Mouse (Mus musculus) neural tube, embryonic 14.5 days (tissue): ENCODE results near the gene Pkhd1. TPM values are rescaled to one million over a fixed set of nuclear protein-coding genes. Genes with fewer than 3 reads are reported as not detected.

Source experiments
- ATAC-seq: fragments of 200-750 bp; cut with Nextera tagmentation; 2 replicates; pipeline ENCODE4 v1.8.0; 2017; ENCODE audit warnings: low read depth, mild to moderate bottlenecking, moderate TSS enrichment, moderate library complexity
- H3K27ac ChIP-seq: fragments of 300-500 bp; sonication (generic); 2 replicates; pipeline ENCODE4 v1.5.1; 2014; ENCODE audit warnings: low read depth, mild to moderate bottlenecking, control low read depth, low read length, moderate library complexity, mixed read lengths
- H3K27me3 ChIP-seq: fragments of 300-500 bp; sonication (generic); 2 replicates; pipeline ENCODE4 v1.6.1; 2014; ENCODE audit warnings: low read length; ENCODE audit not compliant: control insufficient read depth, insufficient read depth
- H3K36me3 ChIP-seq: fragments of 300-500 bp; sonication (generic); 2 replicates; pipeline ENCODE4 v1.6.1; 2014; ENCODE audit warnings: low read length, mixed read lengths; ENCODE audit not compliant: control insufficient read depth, insufficient read depth
- H3K4me1 ChIP-seq: fragments of 300-500 bp; sonication (generic); 2 replicates; pipeline ENCODE4 v1.6.1; 2014; ENCODE audit warnings: low read length; ENCODE audit not compliant: control insufficient read depth, insufficient read depth
- H3K4me2 ChIP-seq: fragments of 300-500 bp; sonication (generic); 2 replicates; pipeline ENCODE4 v1.6.1; 2014; ENCODE audit warnings: mild to moderate bottlenecking, low read depth, low read length, control low read depth
- H3K4me3 ChIP-seq: fragments of 300-500 bp; sonication (generic); 2 replicates; pipeline ENCODE4 v1.5.1; 2014; ENCODE audit warnings: low read depth, low read length, control low read depth, mixed read lengths
- H3K9ac ChIP-seq: fragments of 300-500 bp; sonication (generic); replicated peaks from 2 replicates; pipeline ENCODE4 v1.6.1; 2014; ENCODE audit warnings: low read depth, mild to moderate bottlenecking, control low read depth, low read length, mixed read lengths
- H3K9me3 ChIP-seq: fragments of 300-500 bp; sonication (generic); 2 replicates; pipeline ENCODE4 v1.6.1; 2016; ENCODE audit warnings: low read length; ENCODE audit not compliant: control insufficient read depth
- WGBS: fragments of 180-500 bp; shearing (Covaris S2); extraction: QIAGEN DNeasy Blood & Tissue Kit; methylation state at CpG from one replicate; pipeline ENCODE4 v1.1.7; 2014; 5-methylcytosine and 5-hydroxymethylcytosine counted together
- polyA plus RNA-seq: library from polyadenylated mRNA; unstranded; fragments of >200 nt; fragmentation: Nextera tagmentation; extraction: Ambion mirVana; gene quantifications from 2 replicates; pipeline ENCODE4 v1.2.1, GENCODE M21; 2014

The Pkhd1 gene
- polyA plus RNA-seq, 1 experiment from 2014 or later = 0.04 TPM

DNA sequence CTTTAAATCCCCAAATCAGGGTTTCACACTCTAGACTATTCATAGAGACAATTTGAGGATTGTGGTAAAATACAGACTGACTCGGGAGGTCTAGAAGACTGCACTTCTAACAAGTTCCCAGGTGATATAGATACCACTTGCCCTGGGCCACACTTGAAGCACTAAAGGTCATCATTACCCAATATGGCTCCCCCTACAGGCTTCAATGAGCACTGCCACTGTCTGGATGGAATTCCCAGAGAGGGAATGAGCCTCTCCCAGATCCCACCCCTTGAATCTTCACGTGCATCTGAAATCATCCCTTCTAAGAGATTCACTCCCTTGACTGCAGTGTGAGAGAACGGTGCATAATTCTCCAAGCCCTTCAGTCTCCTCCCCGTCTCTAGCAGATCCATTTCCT, 73.3 kb downstream of the Pkhd1 start:
- H3K4me1 ChIP-seq = no peaks in the 10 kb centered on the region
- 69% methylated on average over 4 of the region's 4 CpGs for WGBS
- H3K27me3 ChIP-seq = no peaks in the 10 kb centered on the region
- no peak overlapping the region for H3K9ac ChIP-seq
- no peak overlapping the region for H3K4me3 ChIP-seq
- no peaks in the 10 kb centered on the region for H3K9me3 ChIP-seq
- no peaks in the 10 kb centered on the region for H3K36me3 ChIP-seq
- no peak overlapping the region for H3K27ac ChIP-seq
- no peak for ATAC-seq
- no peak overlapping the region for H3K4me2 ChIP-seq

DNA sequence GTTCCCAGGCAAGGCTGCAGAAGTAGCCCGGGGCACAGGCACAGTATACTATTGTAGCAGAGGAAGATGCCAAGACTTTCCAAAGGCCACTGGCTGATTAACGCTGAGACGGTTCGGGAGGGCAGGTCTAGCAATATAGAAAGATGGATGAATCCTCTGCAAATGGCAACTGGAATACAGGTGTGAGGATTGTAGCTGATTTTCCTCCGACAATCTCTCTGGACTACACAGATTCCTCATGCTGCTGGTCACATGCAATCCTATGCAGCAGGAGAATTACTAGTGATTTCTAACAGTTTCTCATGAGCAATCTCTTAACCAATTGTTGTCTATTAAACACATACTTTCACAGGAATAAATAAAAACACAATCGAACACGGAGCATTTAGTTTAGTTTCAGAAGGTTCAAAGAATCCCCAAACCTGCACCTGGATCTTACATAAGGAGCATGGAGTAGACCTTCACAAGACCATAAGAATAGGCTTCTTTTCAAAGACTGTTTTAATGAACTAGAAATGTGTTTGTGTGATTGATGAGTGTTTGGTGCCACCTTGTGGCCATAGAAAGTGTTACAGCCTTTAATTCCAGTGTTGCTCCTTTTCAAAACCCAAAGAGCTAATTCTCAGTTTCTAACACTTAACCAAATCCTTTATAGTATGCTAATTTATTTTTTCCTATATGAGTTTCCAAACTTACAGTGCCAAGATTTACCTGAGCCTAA, 104.3 kb downstream of the Pkhd1 start:
- Histone ChIP-seq H3K27ac (no peak overlapping the region), H3K4me3 (no peak overlapping the region), H3K4me2 (no peak overlapping the region), H3K36me3 (no peaks in the 10 kb centered on the region), H3K4me1 (no peaks in the 10 kb centered on the region), H3K27me3 (no peaks in the 10 kb centered on the region), H3K9ac (no peak overlapping the region), H3K9me3 (no peaks in the 10 kb centered on the region)
- peak; percentile 61; the same call in 1 of the 2 replicates for ATAC-seq
- 66% methylated on average over 7 of the region's 7 CpGs for WGBS

DNA sequence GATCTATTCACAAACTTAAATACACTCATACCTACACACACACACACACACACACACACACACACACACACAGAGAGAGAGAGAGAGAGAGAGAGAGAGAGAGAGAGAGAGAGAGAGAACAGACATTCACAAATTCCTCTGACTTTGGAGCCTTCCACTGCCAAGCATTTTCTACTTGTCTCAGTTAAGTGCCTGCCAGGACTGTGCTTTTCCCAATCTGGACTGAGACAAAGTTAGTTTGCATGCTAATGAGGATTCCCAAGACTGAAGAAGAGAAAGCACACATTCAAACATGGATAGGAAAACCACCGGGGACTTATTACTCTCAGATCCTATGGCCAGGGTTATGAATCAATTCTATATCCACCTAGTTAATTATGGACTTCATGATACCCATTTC, 118.9 kb downstream of the Pkhd1 start:
- WGBS = 70% methylated on average over 1 of the region's 1 CpGs

DNA sequence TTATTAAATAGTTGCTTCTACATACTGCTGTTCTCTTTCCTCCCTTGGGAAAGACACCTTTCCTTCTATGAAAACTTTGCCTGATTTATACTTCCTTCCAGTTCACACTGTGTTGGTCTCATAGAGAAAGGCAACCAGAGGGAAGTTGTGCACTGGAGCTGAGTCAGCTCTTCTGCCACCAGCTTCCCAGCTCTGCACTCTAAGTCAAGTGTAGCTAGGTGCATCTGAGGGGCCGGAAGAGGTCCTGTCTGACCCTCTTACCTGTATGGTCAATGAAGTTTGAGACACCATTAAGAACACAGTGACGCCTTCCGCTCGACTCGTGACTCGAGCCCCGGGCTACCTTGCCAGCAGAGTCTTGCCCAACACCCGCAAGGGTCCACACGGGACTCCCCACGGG, 131.8 kb downstream of the Pkhd1 start:
- 98% methylated on average over 8 of the region's 10 CpGs for WGBS
- Histone ChIP-seq H3K36me3 (no peaks in the 10 kb centered on the region), H3K4me3 (no peak overlapping the region), H3K27ac (no peak overlapping the region), H3K27me3 (no peaks in the 10 kb centered on the region), H3K9ac (no peak overlapping the region), H3K4me1 (no peaks in the 10 kb centered on the region), H3K9me3 (no peaks in the 10 kb centered on the region), H3K4me2 (no peak overlapping the region)
- ATAC-seq = no peak

More for the DNA sequence above, 118.9 kb downstream of the Pkhd1 start:
- H3K36me3 ChIP-seq = no peaks in the 10 kb centered on the region
- H3K27me3 ChIP-seq = no peaks in the 10 kb centered on the region
- no peak overlapping the region for H3K4me2 ChIP-seq
- H3K4me1 ChIP-seq = no peaks in the 10 kb centered on the region
- no peaks in the 10 kb centered on the region for H3K9me3 ChIP-seq
- no peak overlapping the region for H3K9ac ChIP-seq
- ATAC-seq = no peak
- no peak overlapping the region for H3K4me3 ChIP-seq
- H3K27ac ChIP-seq = no peak overlapping the region

DNA sequence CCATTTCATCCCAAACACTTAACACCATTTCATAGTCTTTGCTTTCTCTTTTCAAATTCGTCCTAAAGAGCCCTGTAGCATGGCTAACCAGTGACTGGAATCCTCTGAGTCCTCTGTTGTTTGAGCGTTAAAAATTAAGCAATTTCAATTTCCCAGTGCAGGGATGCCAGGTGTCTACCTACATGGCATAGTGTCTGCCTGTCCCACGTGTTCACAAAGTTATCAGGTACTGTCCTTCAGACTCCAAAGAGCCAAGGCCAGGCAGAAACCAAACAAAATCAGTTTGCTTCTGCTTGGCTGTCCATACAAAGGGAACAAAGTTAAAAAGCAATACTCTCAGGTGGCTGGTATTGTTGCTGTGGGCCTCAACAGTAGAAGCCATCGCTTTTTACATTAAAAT, 136.0 kb downstream of the Pkhd1 start:
- H3K27ac ChIP-seq = no peak overlapping the region
- H3K4me1 ChIP-seq = 0 out of 2 replicates have a peak, but pooled peaks cover 4% of the 10 kb centered on the region
- no peaks in the 10 kb centered on the region for H3K9me3 ChIP-seq
- ATAC-seq = no peak
- no peaks in the 10 kb centered on the region for H3K36me3 ChIP-seq
- H3K4me3 ChIP-seq = no peak overlapping the region
- H3K9ac ChIP-seq = no peak overlapping the region
- WGBS = 84% methylated on average over 4 of the region's 4 CpGs
- H3K27me3 ChIP-seq = no peaks in the 10 kb centered on the region
- no peak overlapping the region for H3K4me2 ChIP-seq

DNA sequence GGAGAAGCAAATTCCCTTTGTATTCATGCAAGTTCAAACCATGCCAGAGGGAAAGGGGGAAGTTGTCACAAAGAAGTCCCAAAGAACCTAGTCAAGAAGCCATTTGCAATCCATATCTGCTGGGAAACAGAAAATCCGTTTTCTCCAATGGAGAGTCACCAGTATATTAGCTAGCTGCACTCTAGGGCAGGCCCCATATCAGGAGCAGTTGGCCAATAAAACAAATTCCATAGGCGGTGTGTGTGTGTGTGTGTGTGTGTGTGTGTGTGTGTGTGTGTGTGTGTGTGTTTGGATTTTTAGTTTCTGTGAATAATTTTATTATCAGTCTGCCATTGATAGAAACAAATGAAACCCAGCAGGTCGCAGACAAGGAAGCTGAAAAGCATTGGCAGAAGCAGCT, 139.2 kb downstream of the Pkhd1 start:
- no peak overlapping the region for H3K9ac ChIP-seq
- H3K27ac ChIP-seq = no peak overlapping the region
- H3K4me1 ChIP-seq = 0 out of 2 replicates have a peak, but pooled peaks cover 4% of the 10 kb centered on the region
- peak overlapping the region; percentile 63 for H3K4me2 ChIP-seq
- ATAC-seq = no peak
- H3K36me3 ChIP-seq = no peaks in the 10 kb centered on the region
- no peak overlapping the region for H3K4me3 ChIP-seq
- 52% methylated on average over 3 of the region's 3 CpGs for WGBS
- H3K9me3 ChIP-seq = no peaks in the 10 kb centered on the region
- H3K27me3 ChIP-seq = no peaks in the 10 kb centered on the region

DNA sequence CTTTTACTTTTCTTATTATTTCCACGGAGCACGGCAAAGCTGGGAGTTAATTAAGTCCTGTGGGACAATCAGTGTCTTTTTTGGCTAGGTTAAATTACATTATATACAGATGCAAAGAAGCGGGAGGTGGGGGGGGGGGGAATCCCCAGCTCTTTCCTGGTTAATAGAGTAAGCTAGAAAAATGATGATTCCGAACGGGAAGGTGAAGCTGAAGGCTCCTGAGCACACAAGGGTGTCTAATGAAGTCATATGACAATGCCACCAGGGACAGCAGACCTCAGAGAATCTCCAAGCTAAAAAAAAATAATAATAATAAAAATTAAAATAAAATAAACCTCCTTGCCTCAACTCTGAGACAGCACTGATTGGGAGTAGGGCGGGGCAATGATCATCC, 139.6 kb downstream of the Pkhd1 start:
- H3K27ac ChIP-seq = peak overlapping the region; percentile 77
- H3K4me2 ChIP-seq = peak overlapping the region; percentile 63
- peak; percentile 44 for ATAC-seq
- H3K27me3 ChIP-seq = no peaks in the 10 kb centered on the region
- peak overlapping the region; percentile 54; the same call in 1 of the 2 replicates for H3K9ac ChIP-seq
- peak overlapping the region; percentile 31 for H3K4me3 ChIP-seq
- H3K36me3 ChIP-seq = no peaks in the 10 kb centered on the region
- WGBS = 27% methylated on average over 6 of the region's 6 CpGs
- H3K9me3 ChIP-seq = no peaks in the 10 kb centered on the region
- H3K4me1 ChIP-seq = 0 out of 2 replicates have a peak, but pooled peaks cover 4% of the 10 kb centered on the region

DNA sequence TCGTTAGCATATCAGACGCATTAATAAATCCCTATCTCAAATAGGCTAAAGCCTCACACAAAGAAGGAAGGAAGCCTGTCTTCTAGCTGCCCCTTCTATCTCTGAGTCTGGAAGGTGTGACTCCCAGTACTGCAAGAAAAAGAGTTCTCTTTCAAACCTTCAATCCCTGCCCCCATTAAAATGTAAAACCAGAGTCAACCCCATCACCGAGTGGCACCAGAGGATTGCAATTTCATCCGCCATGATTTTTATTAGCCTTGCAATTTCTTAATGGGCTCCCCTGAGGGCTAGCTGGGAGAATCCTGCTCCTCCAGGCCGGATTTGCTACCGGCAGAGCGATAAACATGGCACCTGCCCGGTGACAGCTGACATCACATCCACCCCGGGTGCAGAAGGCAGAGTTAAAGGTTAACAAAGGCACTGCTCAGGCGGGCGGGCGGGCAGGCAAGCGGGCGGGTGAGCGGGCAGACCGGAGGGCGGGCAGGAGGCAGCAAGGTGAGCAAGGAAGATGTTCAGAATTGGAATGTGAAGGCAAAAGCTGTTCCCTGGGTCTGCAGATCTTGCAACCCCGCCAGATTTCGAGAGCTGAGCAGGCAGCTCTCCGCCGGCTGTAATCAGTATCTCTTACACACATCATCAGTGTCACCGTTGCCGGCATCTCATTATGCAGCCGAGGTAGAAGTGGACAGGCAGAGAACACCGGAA, 140.2 kb downstream of the Pkhd1 start:
- Histone ChIP-seq H3K27ac (peak overlapping the region; percentile 77), H3K27me3 (no peaks in the 10 kb centered on the region), H3K4me1 (0 out of 2 replicates have a peak, but pooled peaks cover 4% of the 10 kb centered on the region), H3K4me3 (peak overlapping the region; percentile 31), H3K36me3 (no peaks in the 10 kb centered on the region), H3K4me2 (peak overlapping the region; percentile 63), H3K9me3 (no peaks in the 10 kb centered on the region), H3K9ac (peak overlapping the region; percentile 54)
- ATAC-seq = peak; percentile 92
- WGBS = 4% methylated on average over 25 of the region's 25 CpGs

DNA sequence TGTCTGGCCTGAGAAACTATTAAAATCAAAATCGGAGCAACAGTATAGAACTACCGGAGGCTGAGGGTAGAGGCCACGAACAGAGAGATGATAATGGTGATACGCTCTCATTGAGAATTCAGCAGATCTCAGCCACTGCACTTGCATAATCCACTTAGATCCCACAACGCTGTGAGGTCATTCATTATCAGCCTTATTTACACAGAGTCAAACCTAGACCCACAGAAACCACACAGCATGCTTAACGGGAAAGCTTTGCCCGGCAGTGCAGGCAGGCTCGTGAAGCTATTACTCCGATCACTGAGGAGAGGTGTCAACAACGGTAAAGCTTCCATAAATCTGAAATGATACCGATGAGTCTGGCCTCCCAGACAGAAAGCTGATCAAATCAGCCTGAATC, 147.1 kb downstream of the Pkhd1 start:
- no peaks in the 10 kb centered on the region for H3K9me3 ChIP-seq
- H3K4me3 ChIP-seq = no peak overlapping the region
- no peak; the same call in 1 of the 2 replicates for ATAC-seq
- no peak overlapping the region for H3K4me2 ChIP-seq
- 68% methylated on average over 11 of the region's 11 CpGs for WGBS
- no peaks in the 10 kb centered on the region for H3K27me3 ChIP-seq
- no peaks in the 10 kb centered on the region for H3K4me1 ChIP-seq
- no peaks in the 10 kb centered on the region for H3K36me3 ChIP-seq
- H3K9ac ChIP-seq = no peak overlapping the region
- H3K27ac ChIP-seq = no peak overlapping the region
